Mouse (Mus musculus) lung, adult 2 months (tissue): ENCODE measurements around the gene Cxcr6.

Source experiments
- CTCF ChIP-seq: fragments of 200-500 bp; IDR thresholded peaks from 2 replicates; pipeline ENCODE4 v1.5.1; 2011; ENCODE audit warnings: mild to moderate bottlenecking, low read length, control low read depth; ENCODE audit not compliant: insufficient read depth
- POLR2A ChIP-seq: fragments of 200-500 bp; IDR thresholded peaks from 2 replicates; pipeline ENCODE4 v1.6.1; 2011; ENCODE audit warnings: low read depth, mild to moderate bottlenecking, control low read depth, low read length, borderline replicate concordance; ENCODE audit errors: extremely low read depth

GRCm38 (mm10) chr9:123762886-123763285 is 43.4 kb upstream of the Cxcr6 start:
- no peak for TF ChIP-seq POLR2A
- TF ChIP-seq CTCF = no peak
